In the genomic region with DNA sequence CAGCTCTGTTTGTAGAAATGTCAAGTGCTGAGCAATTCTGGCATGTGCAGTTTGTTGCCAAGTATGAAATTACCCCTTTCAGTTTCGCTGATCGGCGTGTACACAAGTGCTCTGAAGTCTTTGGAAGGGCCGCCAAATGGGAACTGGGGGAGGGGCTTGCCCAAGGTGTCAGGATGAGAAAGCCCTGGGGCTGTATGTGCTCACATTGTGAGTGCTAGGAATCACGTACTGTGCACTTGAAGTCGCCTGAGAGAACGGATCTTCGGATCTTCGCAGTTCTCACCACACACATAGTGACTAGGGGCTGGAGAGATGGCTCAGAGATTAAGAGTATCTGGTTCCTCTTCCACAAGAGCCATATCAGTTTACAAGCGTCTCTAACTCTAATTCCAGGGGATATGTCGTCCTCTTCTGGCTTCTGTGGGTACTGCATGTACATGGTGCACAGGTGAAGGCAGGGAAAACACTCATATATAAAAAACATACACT, we compare ENCODE assay signal across 8 mouse cellular contexts. TPM values are rescaled to one million over a fixed set of nuclear protein-coding genes. Genes with fewer than 3 reads are reported as not detected.
A peak's percentile ranks its signal among the peaks of the same experiment; 100 is the strongest.
DNase-seq lines count a peak whose midpoint lies in the region; ATAC-seq and TF ChIP-seq lines count a peak whose summit lies in the region.

No protein-coding gene starts in this region.

- 0 out of 2 replicates have a peak overlapping the region, but pooled peaks have one; percentile 24 for H3K4me3 ChIP-seq in E14TG2a.4 (replicated peaks; ENCODE audit: low read length)
- H3K4me3 ChIP-seq in embryonic facial prominence, embryonic 15.5 days (replicated peaks): peak overlapping the region; percentile 36
- H3K4me3 ChIP-seq in heart, embryonic 14.5 days (ENCODE audit: control insufficient read depth in 1 of 2, insufficient read depth in 1 of 2, low read depth in 1 of 2, low read length in 2 of 2): peak overlapping the region; percentile 32 to 33
- H3K4me3 ChIP-seq in kidney, postnatal 0 days (replicated peaks; ENCODE audit: low read depth, low read length): peak overlapping the region; percentile 24
- peak overlapping the region; percentile 18 for H3K4me3 ChIP-seq in liver, embryonic 11.5 days (ENCODE audit: low read depth, low read length)

- H3K4me1 ChIP-seq in E14TG2a.4 (replicated peaks; ENCODE audit: low read depth, low read length): peaks cover 3% of the 10 kb centered on the region; the same call in 1 of the 2 replicates
- peaks cover 6% of the 10 kb centered on the region for H3K4me1 ChIP-seq in embryonic facial prominence, embryonic 15.5 days
- peaks cover 2 to 3% of the 10 kb centered on the region in 2 experiments; a peak in 1 of 4 replicates for H3K4me1 ChIP-seq in heart, embryonic 14.5 days (ENCODE audit: control insufficient read depth in 2 of 2, insufficient read depth in 2 of 2, low read length in 2 of 2)
- no peaks in the 10 kb centered on the region for H3K4me1 ChIP-seq in kidney, postnatal 0 days (replicated peaks; ENCODE audit: insufficient read depth, low read length)
- H3K4me1 ChIP-seq in liver, embryonic 11.5 days (replicated peaks; ENCODE audit: control insufficient read depth, insufficient read depth, low read length): no peaks in the 10 kb centered on the region

- peak overlapping the region; percentile 57 for H3K4me2 ChIP-seq in embryonic facial prominence, embryonic 15.5 days (replicated peaks)
- H3K4me2 ChIP-seq in heart, embryonic 14.5 days (ENCODE audit: low read length): peak overlapping the region; percentile 73
- H3K4me2 ChIP-seq in kidney, postnatal 0 days (ENCODE audit: low read length): peak overlapping the region; percentile 66
- H3K4me2 ChIP-seq in liver, embryonic 11.5 days: peak overlapping the region; percentile 59

- 0 out of 2 replicates have a peak overlapping the region, but pooled peaks have one; percentile 48 for H3K27ac ChIP-seq in embryonic facial prominence, embryonic 15.5 days (replicated peaks)
- H3K27ac ChIP-seq in heart, embryonic 14.5 days (replicated peaks in 1 of 2; ENCODE audit: control insufficient read depth in 1 of 2, insufficient read depth in 1 of 2, low read depth in 2 of 2, low read length in 2 of 2): no peak overlapping the region
- no peak overlapping the region for H3K27ac ChIP-seq in kidney, postnatal 0 days
- H3K27ac ChIP-seq in liver, embryonic 11.5 days (ENCODE audit: low read depth, low read length): no peak overlapping the region

- peak; percentile 100 for TF ChIP-seq CTCF in E14TG2a.4 (conservative IDR thresholded peaks at IDR 0.05; ENCODE audit: low read length)
- peak; percentile 96 for TF ChIP-seq CTCF in kidney, postnatal 0 days (IDR thresholded peaks at IDR 0.05; ENCODE audit: low read depth)

- peak; percentile 77 for ATAC-seq in embryonic facial prominence, embryonic 15.5 days (ENCODE audit: insufficient number of reproducible peaks, low FRiP score, low TSS enrichment, low read depth)
- ATAC-seq in heart, embryonic 14.5 days (ENCODE audit: insufficient number of reproducible peaks, insufficient read depth, low FRiP score, low read depth): no peak
- ATAC-seq in kidney, postnatal 0 days (replicated peaks; ENCODE audit: low FRiP score, low read depth): peak; percentile 63; the same call in 1 of the 2 replicates
- peak; percentile 61 for ATAC-seq in liver, embryonic 11.5 days (replicated peaks; ENCODE audit: low FRiP score)

- peaks cover 11% of the 10 kb centered on the region for H3K27me3 ChIP-seq in E14TG2a.4 (ENCODE audit: insufficient read depth, low read length)
- H3K27me3 ChIP-seq in embryonic facial prominence, embryonic 15.5 days: no peaks in the 10 kb centered on the region
- no peaks in the 10 kb centered on the region for H3K27me3 ChIP-seq in heart, embryonic 14.5 days (ENCODE audit: control insufficient read depth, insufficient read depth, low read length)
- H3K27me3 ChIP-seq in kidney, postnatal 0 days (ENCODE audit: insufficient read depth, low read length): no peaks in the 10 kb centered on the region
- H3K27me3 ChIP-seq in liver, embryonic 11.5 days (replicated peaks; ENCODE audit: control insufficient read depth, insufficient read depth, low read length): no peaks in the 10 kb centered on the region
- H3K27me3 ChIP-seq in splenic B cell, adult 2 months (ENCODE audit: control insufficient read depth, insufficient read depth, low read length, poor library complexity, severe bottlenecking): no peaks in the 10 kb centered on the region

- DNase-seq in adrenal gland, postnatal 36 days: peak; percentile 58 to 63
- DNase-seq in kidney, postnatal 0 days (ENCODE audit: low spot score): peak; percentile 86
- DNase-seq in liver, embryonic 11.5 days (ENCODE audit: low spot score): peak; percentile 37
- peak; percentile 3 to 6 for DNase-seq in monocyte, adult 2 months (ENCODE audit: low read depth in 1 of 2, low spot score in 2 of 2)
- DNase-seq in splenic B cell, adult 2 months (ENCODE audit: low read depth, low spot score): peak; percentile 82

- no peaks in the 10 kb centered on the region for H3K9me3 ChIP-seq in E14TG2a.4 (ENCODE audit: low read length)
- H3K9me3 ChIP-seq in embryonic facial prominence, embryonic 15.5 days (replicated peaks): no peaks in the 10 kb centered on the region
- no peaks in the 10 kb centered on the region for H3K9me3 ChIP-seq in heart, embryonic 14.5 days (ENCODE audit: control insufficient read depth, low read length)
- no peaks in the 10 kb centered on the region for H3K9me3 ChIP-seq in kidney, postnatal 0 days (replicated peaks; ENCODE audit: low read length)
- no peaks in the 10 kb centered on the region for H3K9me3 ChIP-seq in liver, embryonic 11.5 days (ENCODE audit: control insufficient read depth, low read length)

- WGBS in embryonic facial prominence, embryonic 15.5 days: under 1% methylated on average over 11 of the region's 11 CpGs
- 2% methylated on average over 11 of the region's 11 CpGs for WGBS in heart, embryonic 14.5 days
- 1% methylated on average over 11 of the region's 11 CpGs for WGBS in kidney, postnatal 0 days
- WGBS in liver, embryonic 11.5 days: 8% methylated on average over 11 of the region's 11 CpGs

- no peaks in the 10 kb centered on the region for H3K36me3 ChIP-seq in E14TG2a.4 (ENCODE audit: insufficient read depth, low read length)
- H3K36me3 ChIP-seq in embryonic facial prominence, embryonic 15.5 days: no peaks in the 10 kb centered on the region
- no peaks in the 10 kb centered on the region for H3K36me3 ChIP-seq in heart, embryonic 14.5 days (ENCODE audit: control insufficient read depth, insufficient read depth, low read length)
- no peaks in the 10 kb centered on the region for H3K36me3 ChIP-seq in kidney, postnatal 0 days (ENCODE audit: insufficient read depth, low read length)
- no peaks in the 10 kb centered on the region for H3K36me3 ChIP-seq in liver, embryonic 11.5 days (ENCODE audit: control insufficient read depth, insufficient read depth, low read length)
- H3K36me3 ChIP-seq in splenic B cell, adult 2 months (ENCODE audit: control insufficient read depth, insufficient read depth, low read length, poor library complexity, severe bottlenecking): no peaks in the 10 kb centered on the region

- no peak overlapping the region for H3K9ac ChIP-seq in embryonic facial prominence, embryonic 15.5 days
- peak overlapping the region; percentile 52; the same call in 1 of the 2 replicates for H3K9ac ChIP-seq in heart, embryonic 14.5 days (ENCODE audit: low read length)
- no peak overlapping the region for H3K9ac ChIP-seq in kidney, postnatal 0 days (ENCODE audit: low read depth, low read length)
- no peak overlapping the region for H3K9ac ChIP-seq in liver, embryonic 11.5 days (ENCODE audit: low read depth, low read length)

RNA-seq across cellular contexts. Expression of gene Plrg1, which starts 25.3 kb away (rescaled TPM):
- total RNA-seq in adrenal gland, postnatal 36 days (2021): 10 to 100 TPM; 47.4 to 51.3 TPM
- 91.1 and 94.3 TPM in 2 replicates for polyA plus RNA-seq in embryonic facial prominence, embryonic 15.5 days (2015; fragmentation: Nextera tagmentation; extraction: Ambion mirVana)
- 59.9 and 60.2 TPM in 2 replicates for polyA plus RNA-seq in heart, embryonic 14.5 days (2014; fragmentation: Nextera tagmentation; extraction: Ambion mirVana)
- 70.4 and 76.8 TPM in 2 replicates for polyA plus RNA-seq in kidney, postnatal 0 days (2015; fragmentation: Nextera tagmentation; extraction: Ambion mirVana)
- 92.7 and 103 TPM in 2 replicates for polyA plus RNA-seq in liver, embryonic 11.5 days (2014; fragmentation: Nextera tagmentation; extraction: Ambion mirVana)

RNA-seq across cellular contexts. Expression of gene Fgb, which starts 30.9 kb away (rescaled TPM):
- 1 to 10 TPM in 1 of 2 experiments, not detected in 1; 1.1 TPM for total RNA-seq in adrenal gland, postnatal 36 days (2021)
- polyA plus RNA-seq in embryonic facial prominence, embryonic 15.5 days (2015; fragmentation: Nextera tagmentation; extraction: Ambion mirVana): 0.05 TPM in 1 of 2 replicates, not detected in the other
- polyA plus RNA-seq in heart, embryonic 14.5 days (2014; fragmentation: Nextera tagmentation; extraction: Ambion mirVana): 0.08 TPM in 2 replicates
- 2.4 and 3.3 TPM in 2 replicates for polyA plus RNA-seq in kidney, postnatal 0 days (2015; fragmentation: Nextera tagmentation; extraction: Ambion mirVana)
- polyA plus RNA-seq in liver, embryonic 11.5 days (2014; fragmentation: Nextera tagmentation; extraction: Ambion mirVana): 176 and 188 TPM in 2 replicates

RNA-seq across cellular contexts. Expression of gene Dchs2, which starts 47.1 kb away (rescaled TPM):
- total RNA-seq in adrenal gland, postnatal 36 days (2021): under 1 TPM; 0.46 to 0.73 TPM
- polyA plus RNA-seq in embryonic facial prominence, embryonic 15.5 days (2015; fragmentation: Nextera tagmentation; extraction: Ambion mirVana): 1.1 and 1.2 TPM in 2 replicates
- polyA plus RNA-seq in heart, embryonic 14.5 days (2014; fragmentation: Nextera tagmentation; extraction: Ambion mirVana): 0.27 and 0.31 TPM in 2 replicates
- polyA plus RNA-seq in kidney, postnatal 0 days (2015; fragmentation: Nextera tagmentation; extraction: Ambion mirVana): 0.03 and 0.05 TPM in 2 replicates
- 0.04 and 0.13 TPM in 2 replicates for polyA plus RNA-seq in liver, embryonic 11.5 days (2014; fragmentation: Nextera tagmentation; extraction: Ambion mirVana)

RNA-seq across cellular contexts. Expression of gene Fga, which starts 54.7 kb away (rescaled TPM):
- total RNA-seq in adrenal gland, postnatal 36 days (2021): 1 to 10 TPM in 1 of 2 experiments, not detected in 1; 3.8 TPM
- 0.08 TPM in 1 of 2 replicates, not detected in the other for polyA plus RNA-seq in embryonic facial prominence, embryonic 15.5 days (2015; fragmentation: Nextera tagmentation; extraction: Ambion mirVana)
- not detected in 2 replicates for polyA plus RNA-seq in heart, embryonic 14.5 days (2014; fragmentation: Nextera tagmentation; extraction: Ambion mirVana)
- polyA plus RNA-seq in kidney, postnatal 0 days (2015; fragmentation: Nextera tagmentation; extraction: Ambion mirVana): 5.1 and 5.5 TPM in 2 replicates
- polyA plus RNA-seq in liver, embryonic 11.5 days (2014; fragmentation: Nextera tagmentation; extraction: Ambion mirVana): 161 and 182 TPM in 2 replicates

Comparison
In these comparisons a context has a peak if more than half of its experiments do, and no peak if none do; other contexts are left out.
1. DNase-seq: peak in every context shown above with its lines; median percentile 86 in kidney, postnatal 0 days; 82 in splenic B cell, adult 2 months; 60 in adrenal gland, postnatal 36 days; 37 in liver, embryonic 11.5 days; 4 in monocyte, adult 2 months.
2. RNA of gene Fgb, which starts 30.9 kb away (polyA plus RNA-seq): 176 to 188 TPM in liver, embryonic 11.5 days; 2.4 to 3.3 TPM in kidney, postnatal 0 days, 0.08 TPM in heart, embryonic 14.5 days and 0.05 TPM in embryonic facial prominence, embryonic 15.5 days; every median in the first group is over 10 times any median in the second.
3. Peak in every context shown above with its lines, with median percentiles within 50 percentile points of each other: H3K4me3 ChIP-seq and H3K4me2 ChIP-seq.